Mouse (Mus musculus) hindbrain, embryonic 16.5 days (tissue): ENCODE data around the gene Ilf3. TPM values are rescaled to one million over a fixed set of nuclear protein-coding genes. Genes with fewer than 3 reads are reported as not detected.

Experiments
- ATAC-seq: fragments of 200-750 bp; cut with Nextera tagmentation; 2 replicates; pipeline ENCODE4 v1.8.0; 2017; ENCODE audit warnings: moderate TSS enrichment, moderate library complexity
- H3K27ac ChIP-seq: fragments of 300-500 bp; sonication (generic); 2 replicates; pipeline ENCODE4 v1.5.1; 2014; ENCODE audit warnings: low read depth, mild to moderate bottlenecking, control low read depth, low read length, moderate library complexity
- H3K27me3 ChIP-seq: fragments of 300-500 bp; sonication (generic); replicated peaks from 2 replicates; pipeline ENCODE4 v1.6.1; 2014; ENCODE audit warnings: low read length; ENCODE audit not compliant: control insufficient read depth, insufficient read depth
- H3K36me3 ChIP-seq: fragments of 300-500 bp; sonication (generic); 2 replicates; pipeline ENCODE4 v1.6.1; 2014; ENCODE audit warnings: mild to moderate bottlenecking, low read length, moderate library complexity, mixed read lengths; ENCODE audit not compliant: control insufficient read depth, insufficient read depth
- H3K4me1 ChIP-seq: fragments of 300-500 bp; sonication (generic); 2 replicates; pipeline ENCODE4 v1.6.1; 2014; ENCODE audit warnings: low read depth, low read length; ENCODE audit not compliant: control insufficient read depth, insufficient read depth
- H3K4me2 ChIP-seq: fragments of 300-500 bp; sonication (generic); 2 replicates; pipeline ENCODE4 v1.6.1; 2014; ENCODE audit warnings: mild to moderate bottlenecking, low read length, control low read depth, moderate library complexity
- H3K4me3 ChIP-seq: fragments of 300-500 bp; sonication (generic); 2 replicates; pipeline ENCODE4 v1.5.1; 2014; ENCODE audit warnings: mild to moderate bottlenecking, low read length, control low read depth, moderate library complexity
- H3K9ac ChIP-seq: fragments of 300-500 bp; sonication (generic); 2 replicates; pipeline ENCODE4 v1.6.1; 2014; ENCODE audit warnings: low read depth, mild to moderate bottlenecking, control low read depth, low read length, moderate library complexity
- H3K9me3 ChIP-seq: fragments of 300-500 bp; sonication (generic); 2 replicates; pipeline ENCODE4 v1.6.1; 2014; ENCODE audit warnings: mild to moderate bottlenecking, low read length, moderate library complexity; ENCODE audit not compliant: control insufficient read depth
- WGBS: fragments of 180-500 bp; shearing (Covaris S2); extraction: QIAGEN DNeasy Blood & Tissue Kit; methylation state at CpG from one replicate; pipeline ENCODE4 v1.1.7; 2014; 5-methylcytosine and 5-hydroxymethylcytosine counted together
- polyA plus RNA-seq: library from polyadenylated mRNA; unstranded; fragments of >200 nt; fragmentation: Nextera tagmentation; extraction: Ambion mirVana; gene quantifications from 2 replicates; pipeline ENCODE4 v1.2.1, GENCODE M21; 2015

Gene Ilf3
- polyA plus RNA-seq, 1 experiment from 2014 or later = 186 TPM

DNA sequence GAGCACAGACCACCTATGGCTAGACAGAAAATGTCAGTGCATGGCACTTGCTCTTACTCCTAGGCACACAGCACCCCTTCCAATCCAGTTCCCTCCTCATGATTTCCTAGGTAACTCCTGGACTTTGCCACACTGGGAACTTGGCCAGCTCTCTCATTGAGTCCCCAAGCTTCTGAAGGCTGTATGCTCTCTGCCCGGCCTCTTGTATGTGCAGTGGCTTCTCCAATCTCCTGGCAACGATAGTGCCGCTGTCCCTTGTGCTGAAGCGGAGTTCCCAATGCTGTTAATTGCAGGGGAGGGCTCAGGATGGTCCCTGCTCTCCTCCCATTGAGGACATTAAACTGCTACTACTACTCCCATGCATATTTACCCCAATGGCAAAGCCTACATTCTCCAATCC, 40.3 kb downstream of the Ilf3 start:
- Histone ChIP-seq H3K36me3 (peaks cover 30% of the 10 kb centered on the region), H3K4me2 (no peak overlapping the region), H3K4me1 (peaks cover 9% of the 10 kb centered on the region), H3K9ac (no peak overlapping the region), H3K27me3 (no peaks in the 10 kb centered on the region), H3K9me3 (no peaks in the 10 kb centered on the region), H3K4me3 (no peak overlapping the region), H3K27ac (0 out of 2 replicates have a peak overlapping the region, but pooled peaks have one; percentile 11)
- WGBS = 17% methylated on average over 4 of the region's 4 CpGs
- peak; percentile 22 for ATAC-seq

DNA sequence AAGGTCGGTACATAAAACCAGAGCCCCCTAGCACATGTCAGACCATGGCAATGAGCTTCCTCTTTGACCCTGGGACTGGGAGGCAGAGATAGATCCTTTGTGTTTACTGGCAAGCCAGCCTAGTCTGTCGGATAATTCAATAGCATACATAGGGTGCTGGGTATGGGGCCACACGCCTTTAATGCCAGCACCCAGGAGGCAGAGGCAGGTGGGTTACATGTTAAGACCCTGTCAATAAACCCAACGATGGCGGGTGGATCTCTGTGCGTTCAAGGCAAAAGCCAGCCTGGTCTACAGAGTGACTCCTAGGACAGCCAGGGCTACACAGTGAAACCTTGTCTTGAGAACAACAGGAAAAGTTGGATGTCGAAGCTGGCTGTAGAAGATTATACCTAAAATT, 41.0 kb downstream of the Ilf3 start:
- H3K4me3 ChIP-seq = no peak overlapping the region
- no peak overlapping the region for H3K9ac ChIP-seq
- H3K27ac ChIP-seq = no peak overlapping the region
- H3K36me3 ChIP-seq = peaks cover 27% of the 10 kb centered on the region
- 75% methylated on average over 7 of the region's 7 CpGs for WGBS
- no peaks in the 10 kb centered on the region for H3K27me3 ChIP-seq
- no peak for ATAC-seq
- peaks cover 9% of the 10 kb centered on the region for H3K4me1 ChIP-seq
- no peaks in the 10 kb centered on the region for H3K9me3 ChIP-seq
- no peak overlapping the region for H3K4me2 ChIP-seq

DNA sequence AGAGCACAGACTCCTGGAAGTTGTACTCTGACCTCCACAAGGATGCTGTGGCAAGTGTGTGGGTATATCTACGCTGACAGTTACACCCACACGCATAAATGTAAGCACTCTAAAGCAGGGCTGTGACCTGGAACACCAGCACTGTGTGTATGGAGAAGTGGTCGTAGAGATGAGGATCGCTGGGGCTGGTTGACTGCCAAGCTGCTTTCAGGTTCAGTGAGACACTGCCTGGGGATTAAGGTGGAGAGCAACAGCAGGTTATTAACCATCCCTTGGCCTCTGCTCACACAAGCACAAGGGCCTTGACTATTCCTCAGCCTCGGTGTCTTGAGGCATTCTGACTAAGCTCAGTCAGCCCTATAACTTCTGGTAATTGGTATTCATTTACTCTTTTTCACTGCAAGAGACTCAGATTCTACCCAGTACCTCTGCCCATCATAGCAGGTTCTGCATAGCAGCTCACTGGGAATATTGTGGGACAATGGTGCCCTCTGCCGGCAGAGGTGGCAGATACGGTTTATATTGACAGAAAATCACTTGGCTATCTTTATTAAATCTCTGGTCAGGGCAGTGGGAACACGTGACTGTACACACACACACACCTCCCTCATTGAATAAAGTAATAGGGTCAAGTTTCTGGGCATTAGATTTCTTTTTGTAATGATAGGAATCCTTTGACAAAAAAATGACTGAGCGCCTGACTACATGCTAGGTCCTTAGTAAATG, 42.1 kb downstream of the Ilf3 start:
- no peak overlapping the region for H3K4me2 ChIP-seq
- ATAC-seq = no peak
- H3K27me3 ChIP-seq = no peaks in the 10 kb centered on the region
- no peak overlapping the region for H3K27ac ChIP-seq
- peaks cover 20% of the 10 kb centered on the region for H3K36me3 ChIP-seq
- WGBS = 34% methylated on average over 9 of the region's 9 CpGs
- H3K9ac ChIP-seq = no peak overlapping the region
- no peaks in the 10 kb centered on the region for H3K9me3 ChIP-seq
- no peak overlapping the region for H3K4me3 ChIP-seq
- H3K4me1 ChIP-seq = peaks cover 12% of the 10 kb centered on the region

DNA sequence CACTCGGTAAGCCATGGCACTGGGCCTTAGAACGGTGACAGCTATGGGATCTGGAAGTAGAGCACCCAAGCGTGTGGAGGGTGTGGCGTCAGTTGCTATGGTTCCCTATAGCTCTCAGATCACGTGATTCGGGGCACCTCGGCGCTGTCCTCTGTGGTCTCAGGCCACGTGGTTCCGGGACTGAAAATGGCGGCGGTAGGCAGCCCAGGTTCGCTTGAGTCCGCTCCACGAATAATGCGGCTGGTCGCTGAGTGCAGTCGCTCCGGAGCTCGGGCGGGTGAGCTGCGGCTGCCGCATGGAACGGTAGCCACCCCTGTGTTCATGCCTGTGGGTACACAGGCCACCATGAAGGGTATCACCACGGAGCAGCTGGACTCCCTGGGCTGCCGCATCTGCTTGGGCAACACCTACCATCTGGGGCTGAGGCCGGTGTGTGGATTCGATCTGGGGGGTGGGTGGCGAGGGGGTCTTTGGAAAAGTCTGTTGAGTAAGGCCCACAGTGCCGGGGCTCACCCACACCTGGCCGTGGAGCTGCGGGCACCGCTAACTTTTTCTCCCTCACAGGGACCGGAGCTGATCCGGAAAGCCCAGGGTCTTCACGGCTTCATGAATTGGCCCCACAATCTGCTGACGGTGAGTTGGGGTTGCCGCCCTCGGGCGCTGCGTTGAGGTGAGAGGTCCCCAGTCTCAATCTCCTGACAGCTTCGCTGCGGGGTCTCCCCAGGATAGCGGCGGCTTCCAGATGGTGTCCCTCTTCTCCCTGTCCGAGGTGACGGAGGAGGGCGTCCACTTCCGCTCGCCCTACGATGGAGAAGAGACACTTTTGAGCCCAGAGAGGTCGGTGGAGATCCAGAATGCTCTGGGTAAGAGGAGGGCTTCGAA, 44.2 kb downstream of the Ilf3 start, which contains the start of gene Qtrt1:
Gene Qtrt1, plus strand, starts transcription at position 169 of the 882 bp plus-strand sequence.
- Histone ChIP-seq H3K27ac (peak within 1 kb of the TSS; percentile 66), H3K4me3 (peak within 1 kb of the TSS; percentile 55), H3K9ac (peak within 1 kb of the TSS; percentile 68), H3K27me3 (no peaks in the 10 kb centered on the region), H3K4me1 (peaks cover 12% of the 10 kb centered on the region), H3K36me3 (peaks cover 6% of the 10 kb centered on the region; the same call in 1 of the 2 replicates), H3K9me3 (no peaks in the 10 kb centered on the region), H3K4me2 (peak within 1 kb of the TSS; percentile 82)
- 2% methylated on average over 53 of the region's 53 CpGs for WGBS
- peak; percentile 95 for ATAC-seq

DNA sequence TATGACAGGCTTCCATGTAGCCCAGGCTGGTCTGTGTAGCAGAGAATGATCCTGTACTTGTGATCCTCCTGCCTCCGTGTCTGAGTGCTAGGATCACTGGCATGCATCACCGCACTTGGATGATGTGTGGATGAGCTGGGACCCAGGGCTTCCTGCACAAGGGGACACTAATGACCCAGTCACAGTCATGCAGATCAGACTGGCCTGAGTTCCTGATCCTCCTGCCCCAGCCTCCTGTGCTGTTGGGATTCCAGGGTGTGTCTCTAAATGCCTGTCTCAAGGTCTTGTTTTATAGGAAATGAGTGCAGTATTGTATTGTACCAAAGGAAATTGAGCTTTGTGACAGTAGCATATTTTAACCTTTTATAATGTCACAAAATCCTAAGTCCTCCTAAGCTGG, 50.2 kb downstream of the Ilf3 start:
- no peak overlapping the region for H3K4me2 ChIP-seq
- H3K9me3 ChIP-seq = no peaks in the 10 kb centered on the region
- no peak overlapping the region for H3K4me3 ChIP-seq
- H3K9ac ChIP-seq = no peak overlapping the region
- WGBS = 89% methylated on average over 2 of the region's 2 CpGs
- H3K36me3 ChIP-seq = peaks cover 25% of the 10 kb centered on the region
- ATAC-seq = no peak
- H3K27ac ChIP-seq = no peak overlapping the region
- peaks cover 4% of the 10 kb centered on the region for H3K4me1 ChIP-seq
- H3K27me3 ChIP-seq = no peaks in the 10 kb centered on the region

DNA sequence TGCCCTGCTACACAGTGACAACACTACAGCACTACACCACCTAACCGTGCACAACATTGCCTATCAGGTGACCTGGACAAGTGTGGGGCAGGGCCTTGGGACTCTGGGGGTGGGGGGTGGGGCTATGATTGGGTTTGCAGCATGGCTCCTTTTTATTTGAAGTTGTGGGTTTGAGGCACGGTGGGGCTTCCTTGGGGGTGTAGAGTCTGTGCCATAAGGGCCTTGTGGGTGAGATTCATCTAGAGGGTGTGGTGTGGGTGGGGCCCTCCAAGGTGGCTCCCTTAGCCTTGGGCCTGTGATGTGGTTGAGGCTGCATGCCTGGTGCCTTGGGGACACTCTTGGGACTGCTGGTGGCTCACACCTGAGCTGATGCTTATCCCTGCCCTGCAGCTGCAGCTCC, 52.0 kb downstream of the Ilf3 start:
- WGBS = 96% methylated on average over 2 of the region's 2 CpGs

DNA sequence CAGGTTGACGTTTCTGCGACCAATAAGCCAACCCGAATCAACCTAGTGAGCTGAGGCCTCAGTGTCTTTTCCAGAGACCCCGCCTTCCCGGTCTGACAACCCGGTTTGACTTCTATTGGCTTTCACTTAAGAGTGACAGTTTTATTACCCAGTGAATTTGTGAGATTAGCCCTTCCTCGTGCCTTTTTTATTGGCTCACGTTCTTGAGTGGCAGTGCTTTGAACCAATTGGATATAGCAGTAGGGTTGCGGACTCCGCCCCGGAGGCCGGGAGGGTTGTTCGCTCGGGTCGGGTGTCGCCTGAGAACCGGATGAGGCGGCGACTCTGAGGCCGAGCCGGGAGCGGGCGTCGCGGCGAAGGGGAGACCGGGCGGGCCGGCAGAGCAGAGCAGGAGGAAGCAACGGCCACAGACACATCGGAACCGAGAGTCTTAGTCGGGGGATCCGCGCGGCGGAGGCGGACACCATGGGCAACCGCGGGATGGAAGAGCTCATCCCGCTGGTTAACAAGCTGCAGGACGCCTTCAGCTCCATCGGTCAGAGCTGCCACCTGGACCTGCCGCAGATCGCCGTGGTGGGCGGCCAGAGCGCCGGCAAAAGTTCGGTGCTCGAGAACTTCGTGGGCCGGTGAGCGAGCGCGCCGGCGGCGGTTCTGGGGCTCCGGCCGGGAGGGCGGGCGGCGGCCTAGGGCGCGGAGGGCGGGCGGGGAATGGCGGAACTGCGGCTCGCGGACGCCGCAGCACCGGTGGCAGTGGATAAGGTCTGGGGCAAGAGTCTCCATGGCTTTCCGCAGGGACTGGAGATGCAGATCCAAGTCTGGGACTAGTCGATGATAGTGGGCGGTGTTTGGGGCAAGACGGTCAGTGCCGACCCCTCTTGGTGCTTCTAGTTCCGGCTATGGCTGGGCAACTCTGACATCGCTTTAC, 57.2 kb downstream of the Ilf3 start, which contains the start of gene Dnm2:
Gene Dnm2, plus strand, starts transcription at position 278 of the 925 bp plus-strand sequence.
- ATAC-seq = peak; percentile 99
- H3K4me1 ChIP-seq = peaks cover 28% of the 10 kb centered on the region
- H3K9ac ChIP-seq = peak within 1 kb of the TSS; percentile 86
- under 1% methylated on average over 68 of the region's 82 CpGs for WGBS
- H3K36me3 ChIP-seq = peaks cover 8% of the 10 kb centered on the region; the same call in 1 of the 2 replicates
- no peaks in the 10 kb centered on the region for H3K9me3 ChIP-seq
- no peaks in the 10 kb centered on the region for H3K27me3 ChIP-seq
- peak within 1 kb of the TSS; percentile 93 for H3K4me2 ChIP-seq
- peak within 1 kb of the TSS; percentile 72 for H3K4me3 ChIP-seq
- H3K27ac ChIP-seq = peak within 1 kb of the TSS; percentile 78

More for the DNA sequence above, 52.0 kb downstream of the Ilf3 start:
- no peak for ATAC-seq
- peaks cover 5% of the 10 kb centered on the region; the same call in 1 of the 2 replicates for H3K4me1 ChIP-seq
- no peak overlapping the region for H3K9ac ChIP-seq
- no peak overlapping the region for H3K4me2 ChIP-seq
- H3K4me3 ChIP-seq = no peak overlapping the region
- H3K9me3 ChIP-seq = no peaks in the 10 kb centered on the region
- H3K27ac ChIP-seq = no peak overlapping the region
- H3K36me3 ChIP-seq = peaks cover 25% of the 10 kb centered on the region
- no peaks in the 10 kb centered on the region for H3K27me3 ChIP-seq

DNA sequence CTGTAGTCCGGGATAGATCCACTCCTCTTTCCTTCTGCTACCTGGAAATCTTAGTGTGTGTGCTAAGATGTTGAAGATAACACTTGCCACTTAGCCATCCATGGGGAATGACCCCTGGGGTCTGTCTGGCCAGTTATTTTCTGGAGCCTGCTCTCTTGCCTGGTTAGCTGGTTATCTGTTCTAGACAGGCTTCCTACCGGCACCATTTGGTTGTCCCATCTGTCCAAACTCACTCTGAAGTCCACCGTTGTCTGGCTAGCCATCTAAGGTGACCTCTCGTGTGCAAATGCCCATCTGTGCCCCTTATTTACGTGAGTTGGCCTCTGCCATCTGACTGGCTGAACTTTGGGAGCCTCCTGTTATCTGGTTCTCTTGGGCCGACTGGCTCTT, 57.9 kb downstream of the Ilf3 start:
- H3K9me3 ChIP-seq = no peaks in the 10 kb centered on the region
- H3K4me2 ChIP-seq = peak overlapping the region; percentile 93
- peaks cover 30% of the 10 kb centered on the region for H3K4me1 ChIP-seq
- peak overlapping the region; percentile 78 for H3K27ac ChIP-seq
- peaks cover 3% of the 10 kb centered on the region; the same call in 1 of the 2 replicates for H3K36me3 ChIP-seq
- H3K4me3 ChIP-seq = peak overlapping the region; percentile 72
- ATAC-seq = no peak
- 11% methylated on average over 6 of the region's 6 CpGs for WGBS
- H3K27me3 ChIP-seq = no peaks in the 10 kb centered on the region
- peak overlapping the region; percentile 86 for H3K9ac ChIP-seq
